Mouse (Mus musculus) embryonic fibroblast, embryonic 13.5 days (primary cell): ENCODE results near the gene Gm45837. TPM values are rescaled to one million over a fixed set of nuclear protein-coding genes. Genes with fewer than 3 reads are reported as not detected.
"Not testable (repeated sequence)": the region's sequence is repeated elsewhere in the genome, so short reads cannot be mapped to it uniquely, and the experiment has no call there.

Experiments
- H3K27ac ChIP-seq: 2 replicates; pipeline ENCODE4 v1.5.1; 2012; ENCODE audit warnings: low read length, control low read depth, inconsistent platforms; ENCODE audit not compliant: insufficient read depth
- H3K4me1 ChIP-seq: 2 replicates; pipeline ENCODE4 v1.6.1; 2011; ENCODE audit warnings: low read length; ENCODE audit not compliant: control insufficient read depth, insufficient read depth
- H3K4me3 ChIP-seq: 2 replicates; pipeline ENCODE4 v1.5.1; 2011; ENCODE audit warnings: mild to moderate bottlenecking, control low read depth, low read length; ENCODE audit not compliant: insufficient read depth
- CTCF ChIP-seq: IDR thresholded peaks from 2 replicates; pipeline ENCODE4 v1.5.1; 2011; ENCODE audit warnings: mild to moderate bottlenecking, control low read depth, low read length, moderate library complexity, borderline replicate concordance; ENCODE audit not compliant: insufficient read depth
- POLR2A ChIP-seq: IDR thresholded peaks from 2 replicates; pipeline ENCODE4 v1.6.1; 2011; ENCODE audit warnings: low read depth, mild to moderate bottlenecking, control low read depth, low read length, moderate library complexity
- polyA plus RNA-seq: library from polyadenylated mRNA; stranded (reverse); fragments of >200 nt; gene quantifications from 2 replicates; pipeline ENCODE4 v1.2.4, GENCODE M21; 2011; ENCODE audit warnings: low read depth; ENCODE audit not compliant: missing spikeins, insufficient read length

Gm45837 gene
- polyA plus RNA-seq, 1 experiment, result 0.54 TPM

DNA sequence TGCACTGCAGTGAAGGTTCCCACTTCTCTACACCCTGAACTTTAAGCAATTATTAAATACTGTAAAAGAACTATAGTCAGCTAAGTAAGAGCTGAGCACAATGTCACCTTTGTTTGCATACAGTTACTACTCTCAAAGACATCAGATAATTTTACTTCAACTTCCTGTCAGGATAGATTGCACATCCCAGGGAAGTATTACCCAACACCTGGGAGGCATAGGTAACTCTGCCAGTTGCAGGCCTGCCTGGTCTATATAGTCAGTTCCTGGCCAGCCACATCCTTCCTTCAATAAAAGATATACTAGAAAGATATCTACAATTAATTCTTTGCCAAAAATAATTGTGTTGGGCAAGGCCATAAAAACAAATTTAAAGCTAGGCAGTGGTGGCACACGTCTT is 146.7 kb downstream of the Gm45837 start:
- no peaks in the 10 kb centered on the region for H3K4me1 ChIP-seq
- H3K27ac ChIP-seq, result no peak overlapping the region
- no peak for TF ChIP-seq CTCF
- TF ChIP-seq POLR2A, result no peak
- H3K4me3 ChIP-seq, result no peak overlapping the region

- H3K27ac ChIP-seq, H3K4me3 ChIP-seq, H3K4me1 ChIP-seq: not testable (repeated sequence)
Measured at GRCm38 (mm10) chr7:101559393-101559792, 148.7 kb downstream of the Gm45837 start.

Other genes starting within 250 kb of the Gm45837 start
- gene Atg16l2, start 108.6 kb upstream of the Gm45837 start, polyA plus RNA-seq, result 14.1 and 16.3 TPM in 2 replicates
- gene Stard10, start 93.8 kb upstream of the Gm45837 start, polyA plus RNA-seq, result 13.1 and 13.5 TPM in 2 replicates
- 64.2 and 115 TPM in 2 replicates for gene Arap1, start 62.8 kb upstream of the Gm45837 start, polyA plus RNA-seq
- not detected in 2 replicates for gene Pde2a, start 10.8 kb downstream of the Gm45837 start, polyA plus RNA-seq
- gene Art2b, start 174.7 kb downstream of the Gm45837 start, polyA plus RNA-seq, result not detected in 2 replicates